In the genomic region with DNA sequence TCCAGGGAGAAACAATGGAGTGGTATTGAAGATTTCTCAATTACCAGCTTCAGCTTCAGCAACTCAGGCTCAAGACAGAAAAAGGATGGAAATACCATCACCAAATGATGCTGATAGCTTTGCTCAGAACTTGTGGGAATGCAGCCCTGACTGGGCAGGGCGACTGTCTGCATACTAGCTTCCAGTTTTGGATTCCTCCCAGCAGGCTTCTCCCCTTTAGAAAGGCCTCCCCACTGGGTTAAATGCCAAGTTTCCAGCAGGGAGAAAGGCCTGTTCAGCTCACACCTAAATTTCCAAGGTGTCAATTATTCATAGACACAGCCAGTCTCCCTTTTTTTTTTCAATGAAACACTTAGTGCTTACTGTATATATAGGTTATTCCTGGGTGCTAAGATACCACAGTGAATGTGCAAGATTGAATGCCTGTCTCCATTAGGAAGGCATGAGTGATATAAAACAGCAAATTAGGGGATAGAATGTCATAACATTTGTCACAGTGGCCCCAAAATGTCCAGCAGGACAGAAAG, we compare ENCODE assay signal across 16 mouse cellular contexts.
A peak's percentile ranks its signal among the peaks of the same experiment; 100 is the strongest.
DNase-seq lines count a peak whose midpoint lies in the region; ATAC-seq lines count a peak whose summit lies in the region.
"Had no signal": no experiment of that assay in that cellular context is flagged by ENCODE, and none has a peak within 500 bp of the region (broad histone marks: within the 10 kb centered on the region; RNA-seq: fewer than 3 reads in every experiment).

No protein-coding gene starts in this region.

- no peak overlapping the region for H3K9ac ChIP-seq in hindbrain, embryonic 16.5 days (ENCODE audit: low read depth, low read length)
- no peak overlapping the region for H3K9ac ChIP-seq in hindbrain, embryonic 12.5 days
- no peak overlapping the region for H3K9ac ChIP-seq in stomach, embryonic 16.5 days (ENCODE audit: low read length)
- H3K9ac ChIP-seq: embryonic facial prominence, embryonic 15.5 days; hindbrain, embryonic 13.5 days; liver, embryonic 15.5 days; neural tube, embryonic 12.5 days had no signal

- H3K9me3 ChIP-seq in hindbrain, embryonic 16.5 days (ENCODE audit: control insufficient read depth, low read length) = no peaks in the 10 kb centered on the region
- no peaks in the 10 kb centered on the region for H3K9me3 ChIP-seq in hindbrain, embryonic 12.5 days (replicated peaks)
- no peaks in the 10 kb centered on the region for H3K9me3 ChIP-seq in stomach, embryonic 16.5 days (replicated peaks; ENCODE audit: control insufficient read depth, low read length)
- H3K9me3 ChIP-seq: embryonic facial prominence, embryonic 15.5 days; hindbrain, embryonic 13.5 days; liver, embryonic 15.5 days; neural tube, embryonic 12.5 days had no signal

- H3K27ac ChIP-seq in hindbrain, embryonic 16.5 days (ENCODE audit: low read depth, low read length) = peak overlapping the region; percentile 5; the same call in 1 of the 2 replicates
- H3K27ac ChIP-seq in hindbrain, embryonic 12.5 days = no peak overlapping the region
- 0 out of 2 replicates have a peak overlapping the region, but pooled peaks have one; percentile 18 for H3K27ac ChIP-seq in stomach, embryonic 16.5 days (ENCODE audit: low read length)
- H3K27ac ChIP-seq: embryonic facial prominence, embryonic 15.5 days; hindbrain, embryonic 13.5 days; left cerebral cortex, adult 2 months; liver, embryonic 15.5 days; neural tube, embryonic 12.5 days had no signal

- 0 out of 2 replicates have a peak, but pooled peaks have one; percentile 37 for ATAC-seq in hindbrain, embryonic 16.5 days
- no peak for ATAC-seq in hindbrain, embryonic 12.5 days (ENCODE audit: low FRiP score)
- ATAC-seq in stomach, embryonic 16.5 days (ENCODE audit: insufficient read depth, low FRiP score) = no peak

- peaks cover 4% of the 10 kb centered on the region; the same call in 1 of the 2 replicates for H3K4me1 ChIP-seq in hindbrain, embryonic 16.5 days (ENCODE audit: control insufficient read depth, insufficient read depth, low read depth, low read length)
- peaks cover 4% of the 10 kb centered on the region for H3K4me1 ChIP-seq in hindbrain, embryonic 12.5 days
- peaks cover 11% of the 10 kb centered on the region for H3K4me1 ChIP-seq in stomach, embryonic 16.5 days (ENCODE audit: control insufficient read depth, insufficient read depth, low read length)
- H3K4me1 ChIP-seq: liver, embryonic 15.5 days; neural tube, embryonic 12.5 days had no signal

- no peaks in the 10 kb centered on the region for H3K27me3 ChIP-seq in hindbrain, embryonic 16.5 days (replicated peaks; ENCODE audit: control insufficient read depth, insufficient read depth, low read length)
- no peaks in the 10 kb centered on the region for H3K27me3 ChIP-seq in hindbrain, embryonic 12.5 days
- no peaks in the 10 kb centered on the region for H3K27me3 ChIP-seq in stomach, embryonic 16.5 days (ENCODE audit: control insufficient read depth, insufficient read depth, low read length)
- H3K27me3 ChIP-seq: embryonic facial prominence, embryonic 15.5 days; hindbrain, embryonic 13.5 days; liver, embryonic 15.5 days; neural tube, embryonic 12.5 days had no signal

- peak; percentile 36 to 60 for DNase-seq in cerebellum, postnatal 10 days
- no peak for DNase-seq in cerebellum, adult 11-12 months
- peak; percentile 29 to 36 for DNase-seq in right cerebral cortex, postnatal 10 days (ENCODE audit: low spot score in 2 of 2)
- no peak for DNase-seq in right cerebral cortex, postnatal 36 days (ENCODE audit: low spot score in 2 of 2)
- no peak for DNase-seq in adrenal gland, adult (ENCODE audit: inconsistent age in 2 of 2, low spot score in 1 of 2)
- DNase-seq: adrenal gland, postnatal 25 days; cerebellum, adult 9-11 months; kidney, postnatal 4 days had no signal

- WGBS in hindbrain, embryonic 16.5 days = 0% methylated on average over 1 of the region's 1 CpGs
- 12% methylated on average over 1 of the region's 1 CpGs for WGBS in hindbrain, embryonic 12.5 days
- WGBS in stomach, embryonic 16.5 days = 32% methylated on average over 1 of the region's 1 CpGs

- no peaks in the 10 kb centered on the region for H3K36me3 ChIP-seq in hindbrain, embryonic 16.5 days (ENCODE audit: control insufficient read depth, insufficient read depth, low read length)
- no peaks in the 10 kb centered on the region for H3K36me3 ChIP-seq in hindbrain, embryonic 12.5 days
- H3K36me3 ChIP-seq in stomach, embryonic 16.5 days (ENCODE audit: control insufficient read depth, insufficient read depth, low read length) = no peaks in the 10 kb centered on the region
- H3K36me3 ChIP-seq: embryonic facial prominence, embryonic 15.5 days; hindbrain, embryonic 13.5 days; liver, embryonic 15.5 days; neural tube, embryonic 12.5 days had no signal

- H3K4me3 ChIP-seq in hindbrain, embryonic 16.5 days (ENCODE audit: low read length) = no peak overlapping the region
- no peak overlapping the region for H3K4me3 ChIP-seq in hindbrain, embryonic 12.5 days
- H3K4me3 ChIP-seq in stomach, embryonic 16.5 days (replicated peaks; ENCODE audit: low read length) = no peak overlapping the region
- H3K4me3 ChIP-seq: embryonic facial prominence, embryonic 15.5 days; hindbrain, embryonic 13.5 days; left cerebral cortex, adult 2 months; liver, embryonic 15.5 days; neural tube, embryonic 12.5 days had no signal

- H3K4me2 ChIP-seq in hindbrain, embryonic 16.5 days (ENCODE audit: low read length) = no peak overlapping the region
- no peak overlapping the region for H3K4me2 ChIP-seq in hindbrain, embryonic 12.5 days (replicated peaks)
- no peak overlapping the region for H3K4me2 ChIP-seq in stomach, embryonic 16.5 days (ENCODE audit: low read depth, low read length)
- H3K4me2 ChIP-seq: embryonic facial prominence, embryonic 15.5 days; hindbrain, embryonic 13.5 days; liver, embryonic 15.5 days; neural tube, embryonic 12.5 days had no signal

Comparison
In these comparisons a context has a peak if more than half of its experiments do, and no peak if none do; other contexts are left out.
1. DNase-seq: peak in cerebellum, postnatal 10 days (2 of 2) and right cerebral cortex, postnatal 10 days (2 of 2); none in cerebellum, adult 11-12 months (single experiment), right cerebral cortex, postnatal 36 days (0 of 2) and adrenal gland, adult (0 of 2).